9 mouse cellular contexts compared by ENCODE assay signal in genomic region chr5:114579714-114580357, GRCm38 (mm10). TPM values are rescaled to one million over a fixed set of nuclear protein-coding genes. Genes with fewer than 3 reads are reported as not detected.
DNase-seq lines count a peak whose midpoint lies in the region.
"Had no signal": no experiment of that assay in that cellular context is flagged by ENCODE, and none has a peak within 500 bp of the region (broad histone marks: within the 10 kb centered on the region; RNA-seq: fewer than 3 reads in every experiment).

No protein-coding gene starts in this region.

- H3K27me3 ChIP-seq in limb, embryonic 10.5 days (ENCODE audit: low read depth, poor library complexity, severe bottlenecking): peaks cover 26% of the 10 kb centered on the region

- DNase-seq in cerebellum, adult 11-12 months: peak; percentile 51
- no peak for DNase-seq in cerebellum, adult 11 months
- peak; percentile 42 for DNase-seq in thymus, postnatal 4 days
- DNase-seq in thymus, postnatal 25 days: no peak
- no peak for DNase-seq in limb, embryonic 10.5 days (ENCODE audit: low spot score)
- peak; percentile 57 for DNase-seq in testis, postnatal 14 days (ENCODE audit: low spot score)
- no peak for DNase-seq in ovary, adult 18-20 months (ENCODE audit: low spot score)
- no peak for DNase-seq in gastrocnemius, postnatal 25 days

- peaks cover 41% of the 10 kb centered on the region for H3K4me1 ChIP-seq in limb, embryonic 10.5 days

- peaks cover 3% of the 10 kb centered on the region; the same call in 1 of the 2 replicates for H3K36me3 ChIP-seq in limb, embryonic 10.5 days
- H3K36me3 ChIP-seq: heart, embryonic 13.5 days had no signal

- no peaks in the 10 kb centered on the region for H3K9me3 ChIP-seq in limb, embryonic 10.5 days (replicated peaks)
- H3K9me3 ChIP-seq: heart, embryonic 13.5 days had no signal

- peak overlapping the region; percentile 19; the same call in 1 of the 2 replicates for H3K27ac ChIP-seq in limb, embryonic 10.5 days
- H3K27ac ChIP-seq: heart, embryonic 13.5 days had no signal

- no peak overlapping the region for H3K4me3 ChIP-seq in limb, embryonic 10.5 days
- H3K4me3 ChIP-seq: heart, embryonic 13.5 days had no signal

- 62% methylated on average over 8 of the region's 8 CpGs for WGBS in limb, embryonic 10.5 days

RNA-seq across cellular contexts. Expression of gene Fam222a, which starts 12.0 kb away (rescaled TPM):
- polyA plus RNA-seq in limb, embryonic 10.5 days (2016; fragmentation: Nextera tagmentation; extraction: Ambion mirVana): 1.4 and 1.9 TPM in 2 replicates
- total RNA-seq in gastrocnemius, postnatal 25 days (2021): under 1 TPM; 0.29 to 0.54 TPM

Comparison
In these comparisons a context has a peak if more than half of its experiments do, and no peak if none do; other contexts are left out.
1. DNase-seq: peak in cerebellum, adult 11-12 months (single experiment), thymus, postnatal 4 days (single experiment) and testis, postnatal 14 days (single experiment); none in cerebellum, adult 11 months (single experiment), thymus, postnatal 25 days (single experiment), limb, embryonic 10.5 days (single experiment), ovary, adult 18-20 months (single experiment) and gastrocnemius, postnatal 25 days (single experiment).